Mouse (Mus musculus): ENCODE measurements around the gene Slc17a4.

GRCm38 (mm10) chr13:23873141-23873540 lies 41.7 kb downstream of the Slc17a4 start:
- TF ChIP-seq CHD2 (IDR thresholded peaks at IDR 0.05; ENCODE audit: low read depth, low read length): no peak
- TF ChIP-seq ZC3H11A (IDR thresholded peaks at IDR 0.05; ENCODE audit: borderline replicate concordance, low read depth, low read length): no peak
- TF ChIP-seq MAFK (IDR thresholded peaks at IDR 0.05; ENCODE audit: insufficient read depth, low read depth, low read length): no peak
